Mouse (Mus musculus): ENCODE results near the gene Calml4. TPM values are rescaled to one million over a fixed set of nuclear protein-coding genes. Genes with fewer than 3 reads are reported as not detected.

Calml4 gene
- polyA plus RNA-seq, 1 experiment from 2014 or later, result 4.5 TPM

DNA sequence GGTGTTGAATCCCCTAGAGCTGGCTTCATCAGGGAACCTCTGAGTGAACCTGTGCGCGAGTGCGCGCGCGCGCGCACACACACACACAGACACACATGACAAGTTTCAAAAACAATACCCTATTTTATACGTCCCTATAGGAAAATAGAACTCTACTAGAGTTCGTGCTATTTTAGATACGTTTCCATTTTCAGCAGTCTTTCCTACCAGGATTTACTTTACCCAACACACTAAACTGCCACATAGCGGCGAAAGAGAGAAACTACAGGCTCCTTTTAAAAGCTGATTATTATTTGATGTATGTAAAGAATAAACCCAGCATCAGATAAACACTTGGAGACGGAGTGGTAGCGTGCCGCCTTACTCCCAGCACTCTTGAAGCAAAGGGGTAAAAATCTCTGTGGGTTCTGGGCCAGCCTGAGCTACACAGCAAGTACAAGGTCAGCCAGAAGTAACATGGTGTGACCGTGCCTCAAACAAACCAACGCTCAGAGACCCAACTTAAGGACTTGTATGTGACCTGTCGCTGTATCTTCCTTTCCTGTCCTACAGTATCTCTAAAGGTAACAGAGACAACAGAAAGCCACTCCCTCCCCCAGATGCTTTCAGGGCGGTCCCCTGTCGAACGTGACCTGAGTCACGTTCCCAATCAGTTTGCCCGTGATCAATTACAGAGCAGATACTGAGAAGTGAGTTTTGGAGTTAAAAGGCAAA is 29.8 kb upstream of the Calml4 start:
- Histone ChIP-seq H3K4me1 (replicated peaks; ENCODE audit: control insufficient read depth, insufficient read depth, low read length) (no peaks in the 10 kb centered on the region; the same call in 1 of the 2 replicates), H3K9ac (ENCODE audit: low read depth, low read length) (no peak overlapping the region)

DNA sequence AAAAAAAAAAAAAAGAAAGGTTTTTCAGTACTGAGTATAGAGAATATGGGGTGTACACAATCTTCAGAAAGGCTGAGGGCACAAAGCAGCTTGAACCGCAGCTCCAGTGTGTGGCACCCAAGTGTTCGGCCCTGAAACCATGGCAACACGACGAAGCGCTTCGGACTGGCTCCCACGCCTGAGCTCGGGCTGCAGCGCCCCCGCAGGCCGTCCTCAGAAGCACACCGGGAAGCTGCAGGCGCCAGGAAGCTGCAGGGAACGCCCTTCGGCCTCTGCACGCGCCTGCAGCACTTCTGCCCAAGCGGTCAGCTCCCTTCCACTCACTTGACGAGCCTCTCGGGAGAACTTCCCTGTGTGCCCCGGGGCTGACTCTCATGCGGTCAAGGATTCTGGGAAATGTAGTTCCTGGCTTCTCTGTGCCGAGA is 29.2 kb upstream of the Calml4 start:
- no peak overlapping the region for H3K9ac ChIP-seq (ENCODE audit: low read depth, low read length)
- H3K4me2 ChIP-seq (replicated peaks; ENCODE audit: low read depth, low read length), result peak overlapping the region; percentile 38
- ATAC-seq (ENCODE audit: low FRiP score) (peak; percentile 93), DNase-seq (ENCODE audit: low spot score) (peak; percentile 98)
- H3K9me3 ChIP-seq (ENCODE audit: control insufficient read depth, low read length), result no peaks in the 10 kb centered on the region
- H3K4me3 ChIP-seq (ENCODE audit: low read depth, low read length), result peak overlapping the region; percentile 1; the same call in 1 of the 2 replicates
- no peak overlapping the region; the same call in 1 of the 2 replicates for H3K27ac ChIP-seq (ENCODE audit: low read depth, low read length)
- no peaks in the 10 kb centered on the region for H3K36me3 ChIP-seq (ENCODE audit: control insufficient read depth, insufficient read depth, low read length)
- no peaks in the 10 kb centered on the region for H3K27me3 ChIP-seq (ENCODE audit: control insufficient read depth, insufficient read depth, low read length)
- H3K4me1 ChIP-seq (replicated peaks; ENCODE audit: control insufficient read depth, insufficient read depth, low read length), result no peaks in the 10 kb centered on the region; the same call in 1 of the 2 replicates
- under 1% methylated on average over 23 of the region's 23 CpGs for WGBS

More for the DNA sequence above, 29.8 kb upstream of the Calml4 start:
- peak; percentile 63 for DNase-seq (ENCODE audit: low spot score)
- H3K27me3 ChIP-seq (ENCODE audit: control insufficient read depth, insufficient read depth, low read length), result no peaks in the 10 kb centered on the region
- 0 out of 2 replicates have a peak overlapping the region, but pooled peaks have one; percentile 30 for H3K27ac ChIP-seq (ENCODE audit: low read depth, low read length)
- H3K4me2 ChIP-seq (replicated peaks; ENCODE audit: low read depth, low read length), result peak overlapping the region; percentile 38
- ATAC-seq (ENCODE audit: low FRiP score), result peak; percentile 48
- no peaks in the 10 kb centered on the region for H3K36me3 ChIP-seq (ENCODE audit: control insufficient read depth, insufficient read depth, low read length)
- no peaks in the 10 kb centered on the region for H3K9me3 ChIP-seq (ENCODE audit: control insufficient read depth, low read length)
- H3K4me3 ChIP-seq (ENCODE audit: low read depth, low read length), result peak overlapping the region; percentile 1; the same call in 1 of the 2 replicates
- 6% methylated on average over 24 of the region's 24 CpGs for WGBS

DNA sequence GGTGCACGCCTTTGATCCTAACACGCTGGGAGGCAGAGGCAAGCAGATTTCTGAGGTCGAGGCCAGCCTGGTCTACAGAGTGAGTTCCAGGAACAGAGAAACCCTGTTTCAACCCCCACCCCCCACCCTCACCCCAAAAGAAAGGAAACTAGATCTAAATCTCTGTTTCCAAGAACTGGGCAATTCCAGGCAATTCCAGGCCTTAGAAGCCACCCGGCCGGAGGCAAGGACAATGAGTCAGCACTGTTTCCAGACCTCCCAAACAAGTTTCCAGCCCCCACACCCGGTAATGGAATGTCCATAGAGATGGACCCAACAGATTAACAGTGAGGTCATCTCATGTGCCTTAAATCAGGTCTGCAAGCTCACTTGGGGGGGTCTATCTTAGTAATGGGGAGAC is 28.0 kb upstream of the Calml4 start:
- Histone ChIP-seq H3K9ac (ENCODE audit: low read depth, low read length) (no peak overlapping the region), H3K4me1 (replicated peaks; ENCODE audit: control insufficient read depth, insufficient read depth, low read length) (no peaks in the 10 kb centered on the region; the same call in 1 of the 2 replicates), H3K36me3 (ENCODE audit: control insufficient read depth, insufficient read depth, low read length) (no peaks in the 10 kb centered on the region), H3K4me3 (ENCODE audit: low read depth, low read length) (no peak overlapping the region), H3K27me3 (ENCODE audit: control insufficient read depth, insufficient read depth, low read length) (no peaks in the 10 kb centered on the region), H3K9me3 (ENCODE audit: control insufficient read depth, low read length) (no peaks in the 10 kb centered on the region), H3K27ac (ENCODE audit: low read depth, low read length) (no peak overlapping the region), H3K4me2 (replicated peaks; ENCODE audit: low read depth, low read length) (no peak overlapping the region)
- DNase-seq (ENCODE audit: low spot score) (no peak), ATAC-seq (ENCODE audit: low FRiP score) (no peak)
- WGBS, result 83% methylated on average over 6 of the region's 6 CpGs

DNA sequence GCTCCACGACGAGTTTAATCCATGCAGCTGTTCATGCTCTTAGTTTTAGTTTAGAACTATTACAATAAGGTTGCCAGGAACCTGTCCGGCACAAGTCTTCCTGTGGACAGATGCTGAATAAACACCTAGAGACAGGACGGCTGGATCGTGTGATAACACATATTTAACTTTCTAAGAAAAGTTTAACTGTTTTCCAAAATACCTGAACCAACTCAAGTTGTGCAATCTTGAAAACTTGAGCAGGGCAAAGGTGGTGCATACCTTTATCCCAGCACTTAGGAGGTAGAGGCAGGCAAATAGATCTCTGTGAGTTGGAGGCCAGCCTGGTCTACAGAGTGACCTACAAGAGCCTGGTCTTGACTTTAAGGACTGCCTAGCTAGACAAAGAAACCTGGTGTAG is 23.0 kb upstream of the Calml4 start:
- H3K27me3 ChIP-seq (ENCODE audit: control insufficient read depth, insufficient read depth, low read length), result no peaks in the 10 kb centered on the region
- H3K36me3 ChIP-seq (ENCODE audit: control insufficient read depth, insufficient read depth, low read length), result no peaks in the 10 kb centered on the region
- H3K9me3 ChIP-seq (ENCODE audit: control insufficient read depth, low read length), result no peaks in the 10 kb centered on the region
- H3K4me1 ChIP-seq (replicated peaks; ENCODE audit: control insufficient read depth, insufficient read depth, low read length), result peaks cover 6% of the 10 kb centered on the region; the same call in 1 of the 2 replicates
- WGBS, result 84% methylated on average over 5 of the region's 5 CpGs
- ATAC-seq (ENCODE audit: low FRiP score), result no peak
- DNase-seq (ENCODE audit: low spot score), result no peak
- H3K9ac ChIP-seq (ENCODE audit: low read depth, low read length), result no peak overlapping the region
- H3K4me3 ChIP-seq (ENCODE audit: low read depth, low read length), result no peak overlapping the region
- H3K4me2 ChIP-seq (replicated peaks; ENCODE audit: low read depth, low read length), result no peak overlapping the region
- no peak overlapping the region for H3K27ac ChIP-seq (ENCODE audit: low read depth, low read length)

DNA sequence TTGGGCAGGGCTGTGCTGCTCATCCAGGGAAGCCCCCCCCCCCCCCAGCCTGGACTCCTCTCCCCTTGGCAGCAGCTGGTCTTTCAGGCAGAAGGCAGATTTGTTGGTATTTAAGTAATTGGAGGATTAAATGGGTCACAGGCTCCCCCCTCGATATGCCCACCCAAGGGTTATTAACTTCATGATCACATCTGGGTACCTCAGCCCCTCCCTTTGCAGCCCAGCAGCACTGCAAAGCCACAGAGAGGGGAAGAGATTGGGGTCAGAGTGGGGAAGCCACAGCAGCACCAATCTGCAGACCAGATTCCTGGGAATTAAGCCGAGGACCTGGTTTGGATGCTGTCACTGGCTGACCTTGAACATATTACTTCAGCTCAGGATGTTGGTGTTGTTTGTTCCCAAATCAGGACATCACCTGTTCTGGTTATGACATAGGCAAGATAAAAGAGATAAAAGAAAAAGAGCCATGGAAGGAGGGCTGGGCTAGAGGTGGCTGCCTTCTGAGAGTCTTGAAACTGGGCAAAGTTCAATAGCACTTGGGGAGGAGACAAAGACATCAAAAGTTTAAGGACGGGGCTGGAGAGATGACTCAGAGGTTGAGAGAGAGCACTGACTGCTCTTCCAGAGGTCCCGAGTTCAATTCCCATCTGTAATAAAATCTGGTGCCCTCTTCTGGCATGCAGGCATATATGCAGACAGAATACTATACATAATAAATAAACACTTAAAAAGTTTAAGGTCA is 22.0 kb upstream of the Calml4 start:
- Histone ChIP-seq H3K4me2 (replicated peaks; ENCODE audit: low read depth, low read length) (no peak overlapping the region), H3K9ac (ENCODE audit: low read depth, low read length) (no peak overlapping the region), H3K4me3 (ENCODE audit: low read depth, low read length) (no peak overlapping the region), H3K4me1 (replicated peaks; ENCODE audit: control insufficient read depth, insufficient read depth, low read length) (peaks cover 6% of the 10 kb centered on the region; the same call in 1 of the 2 replicates), H3K27me3 (ENCODE audit: control insufficient read depth, insufficient read depth, low read length) (no peaks in the 10 kb centered on the region), H3K27ac (ENCODE audit: low read depth, low read length) (no peak overlapping the region), H3K9me3 (ENCODE audit: control insufficient read depth, low read length) (no peaks in the 10 kb centered on the region), H3K36me3 (ENCODE audit: control insufficient read depth, insufficient read depth, low read length) (no peaks in the 10 kb centered on the region)
- ATAC-seq (ENCODE audit: low FRiP score) (no peak), DNase-seq (ENCODE audit: low spot score) (no peak)
- 67% methylated on average over 4 of the region's 4 CpGs for WGBS

DNA sequence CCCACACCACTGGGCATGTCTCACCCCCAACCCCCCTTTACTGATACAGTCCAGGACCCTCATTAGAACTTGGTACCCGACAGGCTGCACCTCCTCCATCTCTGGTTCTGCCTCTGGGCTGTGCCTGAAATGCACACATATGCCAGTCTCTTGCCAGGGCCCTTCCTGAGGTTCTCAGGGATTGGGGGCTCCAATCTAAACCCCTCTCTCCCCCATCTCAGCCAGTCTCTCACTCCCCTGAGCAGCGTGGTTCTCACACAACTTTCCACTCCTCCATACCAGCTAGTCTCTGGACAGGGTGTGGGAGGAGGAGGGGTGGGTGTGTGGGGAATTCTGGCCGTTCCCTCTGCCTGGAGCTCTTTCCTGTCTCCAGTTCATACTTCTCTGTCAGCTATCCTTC is 20.3 kb upstream of the Calml4 start:
- Histone ChIP-seq H3K9me3 (ENCODE audit: control insufficient read depth, low read length) (no peaks in the 10 kb centered on the region), H3K4me1 (replicated peaks; ENCODE audit: control insufficient read depth, insufficient read depth, low read length) (peaks cover 6% of the 10 kb centered on the region; the same call in 1 of the 2 replicates), H3K27ac (ENCODE audit: low read depth, low read length) (no peak overlapping the region), H3K36me3 (ENCODE audit: control insufficient read depth, insufficient read depth, low read length) (no peaks in the 10 kb centered on the region), H3K4me3 (ENCODE audit: low read depth, low read length) (no peak overlapping the region), H3K9ac (ENCODE audit: low read depth, low read length) (no peak overlapping the region), H3K4me2 (replicated peaks; ENCODE audit: low read depth, low read length) (no peak overlapping the region), H3K27me3 (ENCODE audit: control insufficient read depth, insufficient read depth, low read length) (no peaks in the 10 kb centered on the region)
- 57% methylated on average over 3 of the region's 3 CpGs for WGBS
- ATAC-seq (ENCODE audit: low FRiP score), result no peak
- DNase-seq (ENCODE audit: low spot score), result no peak

DNA sequence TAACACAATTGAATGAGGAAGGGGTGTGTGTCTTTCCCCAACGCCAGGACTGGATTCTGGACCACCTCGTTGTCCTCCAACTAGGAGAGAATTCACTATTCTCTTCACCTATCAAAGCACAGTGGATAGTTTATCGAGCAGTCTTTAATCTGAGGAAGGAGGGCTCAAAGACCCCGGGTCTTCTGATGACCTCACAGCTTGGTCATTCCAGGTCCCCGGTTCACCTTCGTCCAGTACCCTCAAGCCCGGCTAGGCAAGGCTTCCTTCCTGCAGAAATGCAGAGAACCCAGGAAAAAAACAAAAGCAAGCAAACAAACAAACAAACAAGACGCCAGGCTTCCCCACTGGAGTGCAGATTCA is 19.8 kb upstream of the Calml4 start:
- Histone ChIP-seq H3K27ac (ENCODE audit: low read depth, low read length) (no peak overlapping the region), H3K36me3 (ENCODE audit: control insufficient read depth, insufficient read depth, low read length) (no peaks in the 10 kb centered on the region), H3K4me2 (replicated peaks; ENCODE audit: low read depth, low read length) (peak overlapping the region; percentile 74), H3K27me3 (ENCODE audit: control insufficient read depth, insufficient read depth, low read length) (no peaks in the 10 kb centered on the region), H3K4me1 (replicated peaks; ENCODE audit: control insufficient read depth, insufficient read depth, low read length) (peaks cover 6% of the 10 kb centered on the region; the same call in 1 of the 2 replicates), H3K9ac (ENCODE audit: low read depth, low read length) (0 out of 2 replicates have a peak overlapping the region, but pooled peaks have one; percentile 19), H3K9me3 (ENCODE audit: control insufficient read depth, low read length) (no peaks in the 10 kb centered on the region), H3K4me3 (ENCODE audit: low read depth, low read length) (peak overlapping the region; percentile 53)
- WGBS, result 19% methylated on average over 8 of the region's 8 CpGs
- ATAC-seq (ENCODE audit: low FRiP score), result peak; percentile 54
- DNase-seq (ENCODE audit: low spot score), result no peak

DNA sequence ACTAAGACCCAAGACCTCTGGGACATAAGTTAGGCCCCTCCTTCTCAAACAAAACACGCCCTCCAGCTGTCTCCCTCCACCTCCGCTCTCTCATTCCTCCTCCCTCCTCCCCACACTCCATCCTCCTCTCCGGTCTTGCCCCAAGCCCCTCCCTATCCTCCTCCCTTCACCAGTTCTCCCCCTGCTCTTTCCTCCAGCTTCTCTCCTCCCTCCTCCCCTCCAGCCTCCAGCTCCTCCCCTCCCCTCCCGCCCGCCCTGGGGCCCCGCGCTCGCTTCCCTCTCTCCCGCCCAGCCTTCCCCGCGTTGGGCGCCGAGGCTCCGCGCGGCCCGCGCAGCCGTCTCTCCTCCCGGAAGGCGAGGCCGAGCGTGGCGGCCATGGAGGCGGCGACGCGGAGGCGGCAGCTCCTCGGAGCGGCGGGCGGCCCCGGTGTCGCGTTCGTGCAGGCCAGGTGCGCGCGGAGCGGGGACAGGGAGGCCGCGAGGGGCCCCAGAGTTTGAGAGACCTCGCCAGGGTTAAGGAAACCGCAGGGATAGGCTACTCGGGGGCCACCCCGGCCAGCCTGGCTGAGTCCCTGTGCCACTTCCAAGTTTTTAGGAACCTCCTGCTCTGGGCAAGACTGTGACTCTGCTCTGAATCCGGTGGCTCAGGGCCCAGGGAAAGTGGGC is 19.2 kb upstream of the Calml4 start, which contains the start of gene Cln6:
Cln6 (plus strand) TSS at position 280 of the 666 bp plus-strand sequence.
- Histone ChIP-seq H3K9me3 (ENCODE audit: control insufficient read depth, low read length) (no peaks in the 10 kb centered on the region), H3K4me3 (ENCODE audit: low read depth, low read length) (peak within 1 kb of the TSS; percentile 53), H3K27ac (ENCODE audit: low read depth, low read length) (peak within 1 kb of the TSS; percentile 72), H3K4me1 (replicated peaks; ENCODE audit: control insufficient read depth, insufficient read depth, low read length) (peaks cover 6% of the 10 kb centered on the region; the same call in 1 of the 2 replicates), H3K4me2 (replicated peaks; ENCODE audit: low read depth, low read length) (peak within 1 kb of the TSS; percentile 74), H3K27me3 (ENCODE audit: control insufficient read depth, insufficient read depth, low read length) (no peaks in the 10 kb centered on the region), H3K9ac (ENCODE audit: low read depth, low read length) (peak within 1 kb of the TSS; percentile 77), H3K36me3 (ENCODE audit: control insufficient read depth, insufficient read depth, low read length) (no peaks in the 10 kb centered on the region)
- ATAC-seq (ENCODE audit: low FRiP score) (peak; percentile 88), DNase-seq (ENCODE audit: low spot score) (peak; percentile 79)
- under 1% methylated on average over 36 of the region's 48 CpGs for WGBS
